Mouse (Mus musculus): ENCODE measurements around the gene Hlcs. TPM values are rescaled to one million over a fixed set of nuclear protein-coding genes. Genes with fewer than 3 reads are reported as not detected.

The Hlcs gene
- polyA plus RNA-seq, 1 experiment from 2014 or later = 11.9 TPM

GRCm38 (mm10) chr16:94168655-94169545, 144.5 kb downstream of the Hlcs start:
- Histone ChIP-seq H3K4me1 (replicated peaks) (peaks cover 22% of the 10 kb centered on the region), H3K4me2 (no peak overlapping the region), H3K27me3 (peaks cover 37% of the 10 kb centered on the region), H3K4me3 (replicated peaks) (no peak overlapping the region), H3K9me3 (no peaks in the 10 kb centered on the region), H3K27ac (no peak overlapping the region), H3K36me3 (no peaks in the 10 kb centered on the region), H3K9ac (replicated peaks) (no peak overlapping the region)
- ATAC-seq (ENCODE audit: insufficient number of reproducible peaks, insufficient read depth, low FRiP score, low TSS enrichment, low read depth) = no peak
- WGBS = 89% methylated on average over 16 of the region's 16 CpGs

GRCm38 (mm10) chr16:94164978-94165377, 148.4 kb downstream of the Hlcs start:
- Histone ChIP-seq H3K4me1 (replicated peaks) (peaks cover 25% of the 10 kb centered on the region), H3K4me2 (0 out of 2 replicates have a peak overlapping the region, but pooled peaks have one; percentile 8), H3K36me3 (no peaks in the 10 kb centered on the region), H3K4me3 (replicated peaks) (no peak overlapping the region), H3K9ac (replicated peaks) (no peak overlapping the region), H3K9me3 (no peaks in the 10 kb centered on the region), H3K27me3 (peaks cover 57% of the 10 kb centered on the region), H3K27ac (no peak overlapping the region)
- 15% methylated on average over 5 of the region's 5 CpGs for whole genome bisulfite sequencing
- no peak for ATAC-seq (ENCODE audit: insufficient number of reproducible peaks, insufficient read depth, low FRiP score, low TSS enrichment, low read depth)

GRCm38 (mm10) chr16:94164236-94164635, 149.1 kb downstream of the Hlcs start:
- H3K4me1 ChIP-seq (replicated peaks) = peaks cover 25% of the 10 kb centered on the region
- no peaks in the 10 kb centered on the region for H3K9me3 ChIP-seq
- peak overlapping the region; percentile 8; the same call in 1 of the 2 replicates for H3K4me2 ChIP-seq
- H3K27ac ChIP-seq = no peak overlapping the region
- no peak overlapping the region for H3K9ac ChIP-seq (replicated peaks)
- no peak overlapping the region for H3K4me3 ChIP-seq (replicated peaks)
- peaks cover 63% of the 10 kb centered on the region for H3K27me3 ChIP-seq
- 6% methylated on average over 7 of the region's 7 CpGs for WGBS
- no peaks in the 10 kb centered on the region for H3K36me3 ChIP-seq
- ATAC-seq (ENCODE audit: insufficient number of reproducible peaks, insufficient read depth, low FRiP score, low TSS enrichment, low read depth) = no peak

GRCm38 (mm10) chr16:94163051-94163450, 150.3 kb downstream of the Hlcs start:
- no peak for ATAC-seq (ENCODE audit: insufficient number of reproducible peaks, insufficient read depth, low FRiP score, low TSS enrichment, low read depth)
- Histone ChIP-seq H3K36me3 (no peaks in the 10 kb centered on the region), H3K9me3 (no peaks in the 10 kb centered on the region), H3K4me3 (replicated peaks) (no peak overlapping the region), H3K27ac (no peak overlapping the region), H3K4me2 (no peak overlapping the region), H3K9ac (replicated peaks) (no peak overlapping the region), H3K4me1 (replicated peaks) (peaks cover 25% of the 10 kb centered on the region), H3K27me3 (peaks cover 70% of the 10 kb centered on the region)
- WGBS = 75% methylated on average over 11 of the region's 11 CpGs

- ATAC-seq (ENCODE audit: insufficient number of reproducible peaks, insufficient read depth, low FRiP score, low TSS enrichment, low read depth) = no peak
- Histone ChIP-seq H3K9me3 (no peaks in the 10 kb centered on the region), H3K4me1 (replicated peaks) (peaks cover 23% of the 10 kb centered on the region), H3K4me2 (no peak overlapping the region), H3K36me3 (no peaks in the 10 kb centered on the region), H3K9ac (replicated peaks) (no peak overlapping the region), H3K27ac (no peak overlapping the region), H3K4me3 (replicated peaks) (no peak overlapping the region), H3K27me3 (peaks cover 66% of the 10 kb centered on the region)
- WGBS = 77% methylated on average over 6 of the region's 6 CpGs
These were observed 151.4 kb downstream of the Hlcs start for GRCm38 (mm10) chr16:94162000-94162399.

- Histone ChIP-seq H3K4me1 (replicated peaks) (peaks cover 27% of the 10 kb centered on the region), H3K4me2 (no peak overlapping the region), H3K36me3 (no peaks in the 10 kb centered on the region), H3K9ac (replicated peaks) (no peak overlapping the region), H3K4me3 (replicated peaks) (no peak overlapping the region), H3K9me3 (no peaks in the 10 kb centered on the region), H3K27ac (no peak overlapping the region), H3K27me3 (peaks cover 82% of the 10 kb centered on the region)
- ATAC-seq (ENCODE audit: insufficient number of reproducible peaks, insufficient read depth, low FRiP score, low TSS enrichment, low read depth) = no peak
- 34% methylated on average over 8 of the region's 8 CpGs for WGBS
These were observed 155.6 kb downstream of the Hlcs start for GRCm38 (mm10) chr16:94157819-94158218.

GRCm38 (mm10) chr16:94155041-94155653, 158.2 kb downstream of the Hlcs start:
- Histone ChIP-seq H3K27ac (no peak overlapping the region), H3K9ac (replicated peaks) (no peak overlapping the region), H3K27me3 (peaks cover 75% of the 10 kb centered on the region), H3K4me1 (replicated peaks) (peaks cover 51% of the 10 kb centered on the region), H3K9me3 (no peaks in the 10 kb centered on the region), H3K4me2 (no peak overlapping the region), H3K4me3 (replicated peaks) (no peak overlapping the region), H3K36me3 (no peaks in the 10 kb centered on the region)
- WGBS = 44% methylated on average over 14 of the region's 14 CpGs
- ATAC-seq (ENCODE audit: insufficient number of reproducible peaks, insufficient read depth, low FRiP score, low TSS enrichment, low read depth) = 0 out of 2 replicates have a peak, but pooled peaks have one; percentile 3

- no peaks in the 10 kb centered on the region for H3K36me3 ChIP-seq
- H3K9me3 ChIP-seq = no peaks in the 10 kb centered on the region
- peaks cover 65% of the 10 kb centered on the region for H3K4me1 ChIP-seq (replicated peaks)
- H3K4me3 ChIP-seq (replicated peaks) = no peak overlapping the region
- H3K27me3 ChIP-seq = peaks cover 71% of the 10 kb centered on the region
- ATAC-seq (ENCODE audit: insufficient number of reproducible peaks, insufficient read depth, low FRiP score, low TSS enrichment, low read depth) = no peak
- 75% methylated on average over 15 of the region's 15 CpGs for WGBS
- H3K4me2 ChIP-seq = no peak overlapping the region
- H3K9ac ChIP-seq (replicated peaks) = no peak overlapping the region
- H3K27ac ChIP-seq = no peak overlapping the region
These were observed 163.0 kb downstream of the Hlcs start for GRCm38 (mm10) chr16:94150125-94151103.

- H3K4me2 ChIP-seq = no peak overlapping the region
- ATAC-seq (ENCODE audit: insufficient number of reproducible peaks, insufficient read depth, low FRiP score, low TSS enrichment, low read depth) = no peak
- 0 out of 2 replicates have a peak overlapping the region, but pooled peaks have one; percentile 6 for H3K9ac ChIP-seq (replicated peaks)
- H3K27me3 ChIP-seq = peaks cover 71% of the 10 kb centered on the region
- no peaks in the 10 kb centered on the region for H3K9me3 ChIP-seq
- no peak overlapping the region for H3K27ac ChIP-seq
- no peak overlapping the region for H3K4me3 ChIP-seq (replicated peaks)
- peaks cover 62% of the 10 kb centered on the region for H3K4me1 ChIP-seq (replicated peaks)
- 51% methylated on average over 11 of the region's 11 CpGs for WGBS
- H3K36me3 ChIP-seq = no peaks in the 10 kb centered on the region
These were observed 165.2 kb downstream of the Hlcs start for GRCm38 (mm10) chr16:94148139-94148538.

GRCm38 (mm10) chr16:94143325-94143724, 170.0 kb downstream of the Hlcs start:
- H3K27ac ChIP-seq = peak overlapping the region; percentile 47; the same call in 1 of the 2 replicates
- peak overlapping the region; percentile 27 for H3K4me2 ChIP-seq
- H3K4me1 ChIP-seq (replicated peaks) = peaks cover 40% of the 10 kb centered on the region
- 12% methylated on average over 10 of the region's 10 CpGs for WGBS
- no peak overlapping the region for H3K4me3 ChIP-seq (replicated peaks)
- peaks cover 79% of the 10 kb centered on the region for H3K27me3 ChIP-seq
- no peak overlapping the region for H3K9ac ChIP-seq (replicated peaks)
- no peak for ATAC-seq (ENCODE audit: insufficient number of reproducible peaks, insufficient read depth, low FRiP score, low TSS enrichment, low read depth)
- no peaks in the 10 kb centered on the region for H3K9me3 ChIP-seq
- H3K36me3 ChIP-seq = no peaks in the 10 kb centered on the region

Data from limb, embryonic 12.5 days (tissue).